Mouse (Mus musculus) hindbrain, embryonic 15.5 days (tissue): Measurements from ENCODE around the gene Zfp213. TPM values are rescaled to one million over a fixed set of nuclear protein-coding genes. Genes with fewer than 3 reads are reported as not detected.

Source experiments
- ATAC-seq: fragments of 200-750 bp; cut with Nextera tagmentation; 2 replicates; pipeline ENCODE4 v1.8.0; 2017; ENCODE audit warnings: low read depth, moderate number of reproducible peaks, moderate TSS enrichment; ENCODE audit not compliant: low FRiP score
- H3K27ac ChIP-seq: fragments of 300-500 bp; sonication (generic); replicated peaks from 2 replicates; pipeline ENCODE4 v1.5.1; 2015; ENCODE audit warnings: mild to moderate bottlenecking, inconsistent platforms
- H3K27me3 ChIP-seq: fragments of 300-500 bp; sonication (generic); 2 replicates; pipeline ENCODE4 v1.6.1; 2015; ENCODE audit warnings: control low read depth, inconsistent platforms
- H3K36me3 ChIP-seq: fragments of 300-500 bp; sonication (generic); 2 replicates; pipeline ENCODE4 v1.6.1; 2015; ENCODE audit warnings: control low read depth, inconsistent platforms
- H3K4me1 ChIP-seq: fragments of 300-500 bp; sonication (generic); replicated peaks from 2 replicates; pipeline ENCODE4 v1.6.1; 2015; ENCODE audit warnings: control low read depth, inconsistent platforms
- H3K4me2 ChIP-seq: fragments of 300-500 bp; sonication (generic); 2 replicates; pipeline ENCODE4 v1.6.1; 2015; ENCODE audit warnings: moderate library complexity, mild to moderate bottlenecking, inconsistent platforms
- H3K4me3 ChIP-seq: fragments of 300-500 bp; sonication (generic); 2 replicates; pipeline ENCODE4 v1.5.1; 2015; ENCODE audit warnings: mild to moderate bottlenecking, inconsistent platforms
- H3K9ac ChIP-seq: fragments of 300-500 bp; sonication (generic); 2 replicates; pipeline ENCODE4 v1.6.1; 2015; ENCODE audit warnings: inconsistent platforms
- H3K9me3 ChIP-seq: fragments of 300-500 bp; sonication (generic); 2 replicates; pipeline ENCODE4 v1.6.1; 2016; ENCODE audit warnings: control low read depth, inconsistent platforms
- WGBS: fragments of 180-500 bp; shearing (Covaris S2); methylation state at CpG from one replicate; pipeline ENCODE4 v1.1.7; 2015; 5-methylcytosine and 5-hydroxymethylcytosine counted together
- polyA plus RNA-seq: library from polyadenylated mRNA; unstranded; fragments of >200 nt; fragmentation: Nextera tagmentation; extraction: Ambion mirVana; gene quantifications from 2 replicates; pipeline ENCODE4 v1.2.1, GENCODE M21; 2015

Zfp213 gene
- polyA plus RNA-seq, 1 experiment from 2014 or later = 19.8 TPM

- WGBS = 42% methylated on average over 6 of the region's 6 CpGs
- no peak overlapping the region for H3K4me2 ChIP-seq
- no peak overlapping the region for H3K4me3 ChIP-seq
- H3K36me3 ChIP-seq = peaks cover 13% of the 10 kb centered on the region
- ATAC-seq = no peak
- no peak overlapping the region for H3K27ac ChIP-seq
- no peaks in the 10 kb centered on the region for H3K27me3 ChIP-seq
- no peak overlapping the region for H3K9ac ChIP-seq
- H3K9me3 ChIP-seq = no peaks in the 10 kb centered on the region
- peaks cover 4% of the 10 kb centered on the region for H3K4me1 ChIP-seq
Observed at GRCm38 (mm10) chr17:23570017-23570416, 6.0 kb upstream of the Zfp213 start.

GRCm38 (mm10) chr17:23568370-23568769, 4.3 kb upstream of the Zfp213 start:
- ATAC-seq = no peak
- H3K36me3 ChIP-seq = no peaks in the 10 kb centered on the region
- H3K4me3 ChIP-seq = no peak overlapping the region
- H3K27ac ChIP-seq = no peak overlapping the region
- no peaks in the 10 kb centered on the region for H3K9me3 ChIP-seq
- peaks cover 10% of the 10 kb centered on the region for H3K4me1 ChIP-seq
- no peak overlapping the region for H3K4me2 ChIP-seq
- 27% methylated on average over 5 of the region's 5 CpGs for WGBS
- no peak overlapping the region for H3K9ac ChIP-seq
- H3K27me3 ChIP-seq = no peaks in the 10 kb centered on the region

DNA sequence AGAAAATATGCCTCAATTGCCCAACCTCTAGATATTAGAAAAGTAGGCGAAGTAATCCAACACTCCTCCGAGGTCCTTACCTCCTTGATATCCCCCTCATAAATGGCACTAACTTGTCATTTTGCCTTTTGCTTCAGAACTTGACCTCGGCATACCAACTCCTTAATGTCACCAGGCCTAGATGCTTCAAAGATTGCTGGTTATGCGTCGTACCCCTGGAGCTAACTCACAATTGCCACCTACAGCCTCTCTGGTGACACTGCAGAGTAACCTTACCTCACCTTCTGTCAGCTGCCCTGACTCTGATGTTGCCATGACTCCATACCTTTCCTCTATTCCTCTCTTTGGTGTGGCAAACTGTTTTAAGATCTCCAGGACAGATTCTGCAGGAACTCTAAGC, 2.7 kb upstream of the Zfp213 start:
- Histone ChIP-seq H3K36me3 (no peaks in the 10 kb centered on the region), H3K27ac (no peak overlapping the region), H3K4me2 (no peak overlapping the region), H3K4me3 (no peak overlapping the region), H3K9me3 (no peaks in the 10 kb centered on the region), H3K9ac (no peak overlapping the region), H3K4me1 (peaks cover 17% of the 10 kb centered on the region), H3K27me3 (no peaks in the 10 kb centered on the region)
- ATAC-seq = no peak
- WGBS = 62% methylated on average over 5 of the region's 5 CpGs

DNA sequence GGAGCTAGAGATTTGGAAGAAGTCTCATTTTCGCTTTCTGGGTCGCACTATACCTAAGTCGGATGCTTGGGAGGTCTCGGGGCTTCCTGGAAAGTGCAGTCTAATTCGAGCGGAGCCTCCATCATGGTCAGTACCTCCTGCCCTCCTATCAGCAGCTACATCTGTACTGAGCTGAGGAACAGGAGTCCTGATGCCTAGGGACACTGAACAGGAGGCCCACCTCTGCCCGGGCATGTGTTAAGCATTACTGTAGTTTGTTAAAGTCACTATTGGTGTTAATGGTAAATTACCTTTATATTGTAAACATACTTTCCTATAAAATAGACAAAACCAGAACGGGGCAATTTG, 304 bp upstream of the Zfp213 start:
- under 1% methylated on average over 8 of the region's 8 CpGs for WGBS
- H3K27me3 ChIP-seq = no peaks in the 10 kb centered on the region
- peak overlapping the region; percentile 99 for H3K9ac ChIP-seq
- peak; percentile 86 for ATAC-seq
- H3K9me3 ChIP-seq = no peaks in the 10 kb centered on the region
- peaks cover 14% of the 10 kb centered on the region; the same call in 1 of the 2 replicates for H3K36me3 ChIP-seq
- H3K27ac ChIP-seq = peak overlapping the region; percentile 96
- peaks cover 17% of the 10 kb centered on the region for H3K4me1 ChIP-seq
- H3K4me2 ChIP-seq = peak overlapping the region; percentile 74
- peak overlapping the region; percentile 97 for H3K4me3 ChIP-seq

GRCm38 (mm10) chr17:23559767-23560166, 4.3 kb downstream of the Zfp213 start:
- 54% methylated on average over 11 of the region's 11 CpGs for WGBS
- peaks cover 44% of the 10 kb centered on the region for H3K36me3 ChIP-seq
- no peak overlapping the region for H3K27ac ChIP-seq
- no peak overlapping the region for H3K9ac ChIP-seq
- ATAC-seq = no peak
- H3K4me2 ChIP-seq = no peak overlapping the region
- H3K4me1 ChIP-seq = peaks cover 11% of the 10 kb centered on the region
- H3K27me3 ChIP-seq = no peaks in the 10 kb centered on the region
- no peak overlapping the region for H3K4me3 ChIP-seq
- no peaks in the 10 kb centered on the region for H3K9me3 ChIP-seq

GRCm38 (mm10) chr17:23555243-23555916, 8.7 kb downstream of the Zfp213 start:
- Histone ChIP-seq H3K4me2 (no peak overlapping the region), H3K27me3 (no peaks in the 10 kb centered on the region), H3K4me3 (no peak overlapping the region), H3K9me3 (no peaks in the 10 kb centered on the region), H3K36me3 (peaks cover 36% of the 10 kb centered on the region), H3K4me1 (peaks cover 11% of the 10 kb centered on the region), H3K27ac (no peak overlapping the region), H3K9ac (no peak overlapping the region)
- no peak for ATAC-seq
- WGBS = 82% methylated on average over 7 of the region's 7 CpGs

GRCm38 (mm10) chr17:23554321-23554720, 9.7 kb downstream of the Zfp213 start:
- no peak overlapping the region for H3K4me3 ChIP-seq
- no peaks in the 10 kb centered on the region for H3K9me3 ChIP-seq
- no peak overlapping the region for H3K4me2 ChIP-seq
- peaks cover 30% of the 10 kb centered on the region for H3K36me3 ChIP-seq
- H3K27ac ChIP-seq = no peak overlapping the region
- peaks cover 11% of the 10 kb centered on the region for H3K4me1 ChIP-seq
- H3K9ac ChIP-seq = no peak overlapping the region
- no peaks in the 10 kb centered on the region for H3K27me3 ChIP-seq
- ATAC-seq = no peak

- ATAC-seq = no peak
- Histone ChIP-seq H3K27ac (no peak overlapping the region), H3K4me1 (peaks cover 11% of the 10 kb centered on the region), H3K4me2 (no peak overlapping the region), H3K9ac (no peak overlapping the region), H3K36me3 (peaks cover 25% of the 10 kb centered on the region), H3K4me3 (no peak overlapping the region), H3K27me3 (no peaks in the 10 kb centered on the region), H3K9me3 (no peaks in the 10 kb centered on the region)
- 71% methylated on average over 1 of the region's 1 CpGs for WGBS
Observed at GRCm38 (mm10) chr17:23553634-23554120, 10.4 kb downstream of the Zfp213 start.

GRCm38 (mm10) chr17:23552896-23553633, 11.0 kb downstream of the Zfp213 start:
- Histone ChIP-seq H3K4me1 (peaks cover 11% of the 10 kb centered on the region), H3K27me3 (no peaks in the 10 kb centered on the region), H3K4me3 (no peak overlapping the region), H3K4me2 (no peak overlapping the region), H3K9me3 (no peaks in the 10 kb centered on the region), H3K27ac (no peak overlapping the region), H3K9ac (no peak overlapping the region), H3K36me3 (peaks cover 19% of the 10 kb centered on the region)
- ATAC-seq = no peak
- 87% methylated on average over 8 of the region's 8 CpGs for WGBS

DNA sequence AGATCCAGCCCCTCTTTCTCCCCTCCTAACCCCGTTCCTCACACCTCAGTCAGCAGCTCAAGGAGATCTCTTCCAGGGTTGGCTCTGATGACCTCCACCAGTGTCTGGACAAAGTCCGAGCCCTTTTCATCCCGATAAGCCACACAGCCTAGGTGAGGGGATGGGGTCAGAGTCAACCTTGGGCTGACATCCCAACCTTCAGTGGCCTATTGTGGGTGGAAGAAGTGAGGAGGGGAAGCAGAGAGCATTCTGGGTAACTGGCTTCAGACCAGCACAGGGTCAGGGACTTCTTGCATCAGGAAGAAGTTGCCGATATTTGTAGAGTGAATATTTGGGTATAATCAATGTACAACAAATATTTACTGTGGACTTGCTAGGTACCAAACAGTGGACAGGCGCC, 12.1 kb downstream of the Zfp213 start:
- Histone ChIP-seq H3K9ac (no peak overlapping the region), H3K4me1 (peaks cover 11% of the 10 kb centered on the region), H3K9me3 (no peaks in the 10 kb centered on the region), H3K4me2 (no peak overlapping the region), H3K27me3 (no peaks in the 10 kb centered on the region), H3K4me3 (no peak overlapping the region), H3K36me3 (peaks cover 12% of the 10 kb centered on the region; the same call in 1 of the 2 replicates), H3K27ac (no peak overlapping the region)
- ATAC-seq = no peak
- WGBS = 67% methylated on average over 5 of the region's 5 CpGs

DNA sequence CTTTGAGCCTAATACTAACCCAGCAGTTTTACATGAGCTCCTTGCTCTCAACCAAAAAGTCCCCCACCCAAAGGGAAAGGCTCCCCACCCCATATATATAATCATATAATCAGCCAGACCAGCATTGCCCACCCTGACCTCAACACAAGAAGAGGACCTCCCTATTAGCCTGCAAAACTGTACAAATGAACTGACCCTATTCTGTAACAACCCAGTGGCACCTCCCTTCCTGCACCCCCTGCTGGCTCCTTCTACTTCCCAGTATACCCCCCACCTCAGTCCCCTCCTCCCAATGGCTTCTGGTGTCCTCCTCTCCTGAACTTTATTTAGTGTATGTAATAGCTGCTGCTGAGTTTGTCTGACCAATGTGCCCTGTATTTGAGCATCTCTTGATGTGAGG, 12.6 kb downstream of the Zfp213 start:
- Histone ChIP-seq H3K4me3 (peak overlapping the region; percentile 70), H3K36me3 (peaks cover 12% of the 10 kb centered on the region; the same call in 1 of the 2 replicates), H3K4me2 (peak overlapping the region; percentile 80), H3K9me3 (no peaks in the 10 kb centered on the region), H3K27ac (peak overlapping the region; percentile 82; the same call in 1 of the 2 replicates), H3K9ac (peak overlapping the region; percentile 56), H3K27me3 (no peaks in the 10 kb centered on the region), H3K4me1 (peaks cover 11% of the 10 kb centered on the region)
- no peak for ATAC-seq

- Histone ChIP-seq H3K4me2 (peak overlapping the region; percentile 80), H3K36me3 (peaks cover 6% of the 10 kb centered on the region; the same call in 1 of the 2 replicates), H3K4me1 (peaks cover 11% of the 10 kb centered on the region), H3K4me3 (peak overlapping the region; percentile 70), H3K9ac (peak overlapping the region; percentile 56), H3K27ac (peak overlapping the region; percentile 82), H3K9me3 (no peaks in the 10 kb centered on the region), H3K27me3 (no peaks in the 10 kb centered on the region)
- ATAC-seq = peak; percentile 13; the same call in 1 of the 2 replicates
- 1% methylated on average over 15 of the region's 15 CpGs for WGBS
Observed at GRCm38 (mm10) chr17:23550856-23551255, 13.2 kb downstream of the Zfp213 start.
